Mouse (Mus musculus): ENCODE results near the gene Csde1.

- TF ChIP-seq POLR2A (IDR thresholded peaks at IDR 0.05; ENCODE audit: extremely low read depth, insufficient read depth, low read length) (no peak), CTCF (IDR thresholded peaks at IDR 0.05; ENCODE audit: extremely low read depth, insufficient read depth, low read length) (no peak)
Observed at GRCm38 (mm10) chr3:103081051-103081450, 60.8 kb downstream of the Csde1 start.
